Mouse (Mus musculus): ENCODE data around the gene Ksr2. TPM values are rescaled to one million over a fixed set of nuclear protein-coding genes. Genes with fewer than 3 reads are reported as not detected.

The Ksr2 gene
- total and polyA plus RNA-seq, 3 experiments: not detected

- DNase-seq (ENCODE audit: low read depth, low spot score): peak; percentile 90
- Histone ChIP-seq H3K36me3 (ENCODE audit: control insufficient read depth in 1 of 2, insufficient read depth in 2 of 2, low read length in 2 of 2) (peaks cover 0 to 14% of the 10 kb centered on the region in 2 experiments; a peak in 2 of 4 replicates), H3K79me2 (ENCODE audit: control insufficient read depth, insufficient read depth, low read length, poor library complexity) (peaks cover 19% of the 10 kb centered on the region), H3K4me3 (ENCODE audit: control insufficient read depth in 1 of 2, insufficient read depth in 1 of 2, low read depth in 2 of 2, low read length in 2 of 2) (peak overlapping the region; percentile 83 to 91), H3K4me1 (ENCODE audit: control insufficient read depth in 1 of 2, insufficient read depth in 2 of 2, low read length in 2 of 2) (peaks cover 5 to 10% of the 10 kb centered on the region in 2 experiments), H3K27me3 (ENCODE audit: control insufficient read depth in 1 of 2, insufficient read depth in 2 of 2, low read length in 2 of 2) (no peaks in the 10 kb centered on the region), H3K27ac (ENCODE audit: control insufficient read depth, low read depth, low read length) (peak overlapping the region; percentile 67), H3K9me3 (replicated peaks; ENCODE audit: insufficient read depth, low read length) (no peaks in the 10 kb centered on the region), H3K9ac (ENCODE audit: control insufficient read depth, low read depth, low read length, poor library complexity, severe bottlenecking) (peak overlapping the region; percentile 95)
- TF ChIP-seq CTCF (IDR thresholded peaks at IDR 0.05 in 2 of 3, conservative IDR thresholded peaks at IDR 0.05 in 1 of 3; ENCODE audit: control insufficient read depth in 1 of 3, insufficient read depth in 1 of 3, low read depth in 2 of 3, low read length in 3 of 3, poor library complexity in 1 of 3, severe bottlenecking in 1 of 3) (peak; percentile 54 to 85 (median 72)), CHD1 (IDR thresholded peaks at IDR 0.05; ENCODE audit: low read depth, low read length) (no peak), SMC3 (IDR thresholded peaks at IDR 0.05; ENCODE audit: low read depth, low read length) (peak; percentile 40), MXI1 (IDR thresholded peaks at IDR 0.05; ENCODE audit: low read depth, low read length) (no peak), ZC3H11A (IDR thresholded peaks at IDR 0.05; ENCODE audit: low read depth, low read length) (0 out of 2 replicates have a peak, but pooled peaks have one; percentile 14)
Measured at GRCm38 (mm10) chr5:117388296-117388751, 25.5 kb upstream of the Ksr2 start.

GRCm38 (mm10) chr5:117388877-117389276 is 24.9 kb upstream of the Ksr2 start, which contains the start of gene Rfc5:
Rfc5 (minus strand) TSS chr5:117389047.
- peak within 1 kb of the TSS; percentile 95 for H3K9ac ChIP-seq (ENCODE audit: control insufficient read depth, low read depth, low read length, poor library complexity, severe bottlenecking)
- H3K4me3 ChIP-seq (ENCODE audit: control insufficient read depth in 1 of 2, insufficient read depth in 1 of 2, low read depth in 2 of 2, low read length in 2 of 2): peak within 1 kb of the TSS; percentile 83 to 91
- H3K27ac ChIP-seq (ENCODE audit: control insufficient read depth, low read depth, low read length): peak within 1 kb of the TSS; percentile 67
- peaks cover 0 to 14% of the 10 kb centered on the region in 2 experiments; a peak in 2 of 4 replicates for H3K36me3 ChIP-seq (ENCODE audit: control insufficient read depth in 1 of 2, insufficient read depth in 2 of 2, low read length in 2 of 2)
- no peaks in the 10 kb centered on the region for H3K27me3 ChIP-seq (ENCODE audit: control insufficient read depth in 1 of 2, insufficient read depth in 2 of 2, low read length in 2 of 2)
- peaks cover 19% of the 10 kb centered on the region for H3K79me2 ChIP-seq (ENCODE audit: control insufficient read depth, insufficient read depth, low read length, poor library complexity)
- peaks cover 5 to 10% of the 10 kb centered on the region in 2 experiments for H3K4me1 ChIP-seq (ENCODE audit: control insufficient read depth in 1 of 2, insufficient read depth in 2 of 2, low read length in 2 of 2)
- H3K9me3 ChIP-seq (replicated peaks; ENCODE audit: insufficient read depth, low read length): no peaks in the 10 kb centered on the region
- peak; percentile 97 for DNase-seq (ENCODE audit: low read depth, low spot score)
- TF ChIP-seq MEF2A (IDR thresholded peaks at IDR 0.05; ENCODE audit: extremely low read depth, insufficient replicate concordance, low read depth, low read length, poor library complexity, severe bottlenecking): no peak
- TF ChIP-seq ZC3H11A (IDR thresholded peaks at IDR 0.05; ENCODE audit: low read depth, low read length): no peak
- TF ChIP-seq JUND (IDR thresholded peaks at IDR 0.05; ENCODE audit: low read depth, low read length): no peak
- TF ChIP-seq TAL1 (IDR thresholded peaks at IDR 0.05; ENCODE audit: low read length): no peak
- TF ChIP-seq BHLHE40 (IDR thresholded peaks at IDR 0.05; ENCODE audit: borderline replicate concordance, low read depth, low read length): no peak
- TF ChIP-seq ETS1 (IDR thresholded peaks at IDR 0.05; ENCODE audit: low read depth, low read length): no peak
- peak; percentile 89; the same call in 1 of the 2 replicates for TF ChIP-seq E2F4 (IDR thresholded peaks at IDR 0.05; ENCODE audit: borderline replicate concordance, low read depth, low read length)
- peak; percentile 97 for TF ChIP-seq NELFE (IDR thresholded peaks at IDR 0.05; ENCODE audit: low read depth, low read length)
- TF ChIP-seq POLR2A (IDR thresholded peaks at IDR 0.05; ENCODE audit: control insufficient read depth in 1 of 2, insufficient read depth in 1 of 2, low read depth in 1 of 2, low read length in 2 of 2, poor library complexity in 1 of 2): peak; percentile 85 to 97
- peak; percentile 58 for TF ChIP-seq TBP (IDR thresholded peaks at IDR 0.05; ENCODE audit: low read depth, low read length)
- no peak for TF ChIP-seq USF1 (IDR thresholded peaks at IDR 0.05; ENCODE audit: low read depth, low read length)
- no peak for TF ChIP-seq POLR2AphosphoS5 (IDR thresholded peaks at IDR 0.05; ENCODE audit: borderline replicate concordance, low read depth, low read length)
- peak; percentile 98 for TF ChIP-seq ELF1 (IDR thresholded peaks at IDR 0.05; ENCODE audit: low read depth, low read length)
- no peak for TF ChIP-seq RCOR1 (IDR thresholded peaks at IDR 0.05; ENCODE audit: low read depth, low read length)
- no peak for TF ChIP-seq SMC3 (IDR thresholded peaks at IDR 0.05; ENCODE audit: low read depth, low read length)
- TF ChIP-seq GATA1 (IDR thresholded peaks at IDR 0.05; ENCODE audit: low read depth, low read length): no peak
- TF ChIP-seq MXI1 (IDR thresholded peaks at IDR 0.05; ENCODE audit: low read depth, low read length): peak; percentile 97
- no peak for TF ChIP-seq UBTF (IDR thresholded peaks at IDR 0.05; ENCODE audit: borderline replicate concordance, insufficient read depth, low read depth, low read length)
- TF ChIP-seq RAD21 (IDR thresholded peaks at IDR 0.05; ENCODE audit: low read depth, low read length): no peak
- peak; percentile 80 for TF ChIP-seq HCFC1 (IDR thresholded peaks at IDR 0.05; ENCODE audit: low read depth, low read length)
- TF ChIP-seq EP300 (IDR thresholded peaks at IDR 0.05; ENCODE audit: low read depth in 1 of 2, low read length in 2 of 2): no peak
- no peak; the same call in 1 of the 2 replicates for TF ChIP-seq MAZ (IDR thresholded peaks at IDR 0.05; ENCODE audit: low read depth, low read length)
- no peak for TF ChIP-seq ZNF384 (IDR thresholded peaks at IDR 0.05; ENCODE audit: low read depth, low read length)
- TF ChIP-seq ZKSCAN1 (IDR thresholded peaks at IDR 0.05; ENCODE audit: low read depth, low read length): no peak
- TF ChIP-seq MYC (IDR thresholded peaks at IDR 0.05; ENCODE audit: low read depth, low read length): 0 out of 2 replicates have a peak, but pooled peaks have one; percentile 67
- peak; percentile 74; the same call in 1 of the 2 replicates for TF ChIP-seq ZMIZ1 (IDR thresholded peaks at IDR 0.05; ENCODE audit: low read depth, low read length)
- peak; percentile 87 for TF ChIP-seq MAX (IDR thresholded peaks at IDR 0.05; ENCODE audit: low read length)
- TF ChIP-seq SIN3A (IDR thresholded peaks at IDR 0.05; ENCODE audit: low read length): peak; percentile 93
- TF ChIP-seq POLR2AphosphoS2 (IDR thresholded peaks at IDR 0.05; ENCODE audit: low read length): peak; percentile 84
- no peak for TF ChIP-seq CHD1 (IDR thresholded peaks at IDR 0.05; ENCODE audit: low read depth, low read length)
